Mouse (Mus musculus) gastrocnemius, adult 18-20 months (tissue): ENCODE measurements around the gene Tatdn2. TPM values are rescaled to one million over a fixed set of nuclear protein-coding genes. Genes with fewer than 3 reads are reported as not detected.
A peak's percentile ranks its signal among the peaks of the same experiment; 100 is the strongest.
"Not testable (repeated sequence)": the region's sequence is repeated elsewhere in the genome, so short reads cannot be mapped to it uniquely, and the experiment has no call there.

Experiments used
- DNase-seq: peaks from one replicate; pipeline ENCODE4 v3.0.0; 2021; ENCODE audit warnings: low spot score
- microRNA-seq: library from miRNA; unstranded; fragments of <30 nt; microRNA quantifications from one replicate; pipeline ENCODE4 v1.2.0, GENCODE M21; 2021
- total RNA-seq, 2 experiments: library from RNA; stranded (reverse); gene quantifications; 2 replicates each; pipeline ENCODE4 v1.2.3; 2021

Tatdn2 gene
- total RNA-seq, 2 experiments from 2014 or later, result 38.0 to 47.5 TPM

GRCm38 (mm10) chr6:113713389-113713788 lies 16.5 kb downstream of the Tatdn2 start:
- not testable (repeated sequence) for DNase-seq

- DNase-seq, result no peak
These were observed 17.4 kb downstream of the Tatdn2 start for GRCm38 (mm10) chr6:113714276-113714675.

GRCm38 (mm10) chr6:113714797-113715196 lies 17.9 kb downstream of the Tatdn2 start:
- DNase-seq, result no peak

GRCm38 (mm10) chr6:113717541-113717940 lies 20.7 kb downstream of the Tatdn2 start:
- DNase-seq, result no peak

GRCm38 (mm10) chr6:113719878-113720277 lies 23.0 kb downstream of the Tatdn2 start, which contains the start of gene Ghrl:
TSS of gene Ghrl (minus strand) at chr6:113719880.
- DNase-seq, result no peak

- no peak for DNase-seq
These were observed 24.2 kb downstream of the Tatdn2 start for GRCm38 (mm10) chr6:113721061-113721460.

GRCm38 (mm10) chr6:113728181-113728580 lies 31.3 kb downstream of the Tatdn2 start:
- no peak for DNase-seq

- DNase-seq, result no peak
These were observed 34.4 kb downstream of the Tatdn2 start for GRCm38 (mm10) chr6:113731296-113731695.

GRCm38 (mm10) chr6:113737318-113738046 lies 40.6 kb downstream of the Tatdn2 start:
- no peak for DNase-seq

GRCm38 (mm10) chr6:113740236-113741217 lies 43.7 kb downstream of the Tatdn2 start, which contains the start of gene Sec13:
TSS of gene Sec13 (minus strand) at chr6:113740743.
- peak; percentile 87 for DNase-seq

GRCm38 (mm10) chr6:113741425-113741824 lies 44.6 kb downstream of the Tatdn2 start:
- DNase-seq, result no peak

- no peak for DNase-seq
These were observed 45.5 kb downstream of the Tatdn2 start for GRCm38 (mm10) chr6:113742321-113742720.

GRCm38 (mm10) chr6:113743111-113743510 lies 46.3 kb downstream of the Tatdn2 start:
- no peak for DNase-seq

- DNase-seq, result no peak
These were observed 48.3 kb downstream of the Tatdn2 start for GRCm38 (mm10) chr6:113745117-113745516.

- no peak for DNase-seq
These were observed 50.4 kb downstream of the Tatdn2 start for GRCm38 (mm10) chr6:113747284-113747683.

- DNase-seq, result no peak
These were observed 51.5 kb downstream of the Tatdn2 start for GRCm38 (mm10) chr6:113748351-113748750.

GRCm38 (mm10) chr6:113749119-113749685 lies 52.4 kb downstream of the Tatdn2 start:
- no peak for DNase-seq

Small RNA genes within 50 kb of the gene (microRNA-seq; reads per million reads assigned to microRNA genes)
- gene Mir7042, result not detected

Other genes starting within 250 kb of the Tatdn2 start
- under 1 TPM; 0.26 to 0.30 TPM for gene Il17re, start 238.6 kb upstream of the Tatdn2 start, total RNA-seq
- gene Il17rc, start 225.6 kb upstream of the Tatdn2 start, total RNA-seq, result 1 to 10 TPM; 3.8 to 4.9 TPM
- gene Creld1, start 213.8 kb upstream of the Tatdn2 start, total RNA-seq, result 10 to 100 TPM; 42.1 to 45.1 TPM
- gene Prrt3, start 195.1 kb upstream of the Tatdn2 start, total RNA-seq, result under 1 TPM in 1 of 2 experiments, not detected in 1; 0.07 TPM
- 10 to 100 TPM; 53.8 to 59.1 TPM for gene Emc3, start 165.4 kb upstream of the Tatdn2 start, total RNA-seq
- gene Fancd2, start 165.4 kb upstream of the Tatdn2 start, total RNA-seq, result under 1 TPM; 0.09 to 0.32 TPM
- gene Fancd2os, start 96.3 kb upstream of the Tatdn2 start, total RNA-seq, result not detected
- 10 to 100 TPM; 40.7 to 41.1 TPM for gene Brk1, start 92.3 kb upstream of the Tatdn2 start, total RNA-seq
- gene Vhl, start 73.1 kb upstream of the Tatdn2 start, total RNA-seq, result 1 to 10 TPM; 4.2 to 5.0 TPM
- 1 to 10 TPM; 4.6 to 9.0 TPM for gene Irak2, start 58.6 kb upstream of the Tatdn2 start, total RNA-seq
- not detected for gene Ghrl, start 22.8 kb downstream of the Tatdn2 start, total RNA-seq
- gene Sec13, start 43.7 kb downstream of the Tatdn2 start, total RNA-seq, result 10 to 100 TPM; 64.7 to 66.4 TPM